Mouse (Mus musculus) cerebellum, adult 11-12 months (tissue): Measurements from ENCODE around the gene Krtap4-13.
"Not testable (repeated sequence)": the region's sequence is repeated elsewhere in the genome, so short reads cannot be mapped to it uniquely, and the experiment has no call there.

Experiments
- DNase-seq: peaks from one replicate; pipeline ENCODE4 v3.0.0; 2022

The Krtap4-13 gene

DNA sequence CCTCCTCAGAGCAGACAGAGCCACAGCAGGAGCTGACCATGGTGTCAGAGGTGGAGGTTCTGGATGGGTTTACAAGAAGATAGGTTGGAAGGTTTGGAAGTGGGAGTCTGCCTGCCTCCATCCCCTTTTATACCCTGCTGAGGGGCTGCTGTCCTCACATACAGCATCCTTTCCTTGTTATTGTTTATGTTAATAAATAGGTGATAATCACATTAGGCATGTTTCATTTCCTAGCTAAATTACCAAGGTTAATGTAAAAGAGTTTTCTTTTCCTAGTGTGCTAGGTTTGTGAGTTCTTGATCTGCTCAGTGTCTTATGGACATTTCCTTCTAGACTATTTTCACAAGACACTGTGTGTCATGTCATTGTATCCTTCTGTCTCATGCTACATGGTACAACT lies at the start of gene Krtap4-13:
TSS of gene Krtap4-13 (minus strand) at position 101 of the 400 bp plus-strand sequence.
- DNase-seq = not testable (repeated sequence)

DNA sequence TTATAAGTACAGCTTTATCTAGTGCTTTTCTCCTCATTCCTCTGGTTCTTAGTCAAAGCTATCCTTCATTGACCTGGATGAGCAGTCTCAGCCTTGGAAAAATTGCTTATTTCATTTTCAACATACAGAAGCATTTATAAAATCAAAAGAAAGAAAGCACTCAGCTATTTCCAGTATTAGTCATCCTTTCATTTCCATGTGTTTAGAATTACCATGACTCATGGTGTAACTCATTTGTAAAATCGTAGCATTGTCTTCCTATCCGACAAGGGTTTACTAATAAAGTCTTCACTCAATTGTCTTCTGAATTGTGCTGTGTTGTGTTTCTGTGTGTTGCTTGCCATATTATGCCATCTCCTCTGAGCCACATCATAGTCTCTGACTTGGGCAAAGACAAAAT lies 49.1 kb upstream of the Krtap4-13 start:
- DNase-seq = no peak

DNA sequence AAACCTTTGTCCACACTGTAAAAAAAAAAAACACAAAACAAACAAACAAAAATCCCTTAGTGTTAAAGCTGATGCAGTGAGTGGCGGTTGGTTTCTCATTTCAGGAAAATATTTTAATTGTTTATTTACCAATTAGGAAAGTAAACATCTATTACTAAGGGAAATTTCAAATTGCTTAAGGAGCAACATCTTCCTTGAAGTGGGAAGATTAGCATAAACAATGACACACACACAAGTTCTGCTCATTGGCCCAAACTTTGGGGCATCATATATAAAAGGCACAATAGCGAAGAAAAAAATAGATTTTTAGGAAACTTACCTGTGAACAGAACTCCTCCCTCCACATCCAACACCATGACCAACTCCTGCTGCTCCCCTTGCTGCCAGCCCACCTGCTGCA lies 47.9 kb upstream of the Krtap4-13 start, which contains the start of gene Gm11568:
TSS of gene Gm11568 (plus strand) at position 301 of the 400 bp plus-strand sequence.
- no peak for DNase-seq

DNA sequence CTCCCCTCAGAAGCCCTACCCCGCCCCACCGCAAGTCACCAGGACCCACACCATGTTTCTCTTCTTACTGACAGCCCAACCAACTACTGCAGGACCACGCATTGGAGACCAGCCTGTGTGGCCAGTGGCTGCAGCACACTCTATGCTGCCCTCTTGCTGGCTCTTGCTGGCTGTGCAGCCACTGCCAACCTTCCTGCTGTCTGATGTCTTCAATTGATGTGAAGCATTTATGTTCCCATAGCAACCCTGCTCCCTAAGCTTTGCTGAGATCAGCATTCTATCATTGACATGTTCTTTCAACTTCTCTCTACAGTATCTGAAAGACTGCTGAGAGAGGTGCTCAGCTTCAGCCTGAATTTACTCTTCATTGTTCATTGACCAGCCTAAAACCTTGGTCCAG lies 44.4 kb upstream of the Krtap4-13 start:
- DNase-seq = no peak

DNA sequence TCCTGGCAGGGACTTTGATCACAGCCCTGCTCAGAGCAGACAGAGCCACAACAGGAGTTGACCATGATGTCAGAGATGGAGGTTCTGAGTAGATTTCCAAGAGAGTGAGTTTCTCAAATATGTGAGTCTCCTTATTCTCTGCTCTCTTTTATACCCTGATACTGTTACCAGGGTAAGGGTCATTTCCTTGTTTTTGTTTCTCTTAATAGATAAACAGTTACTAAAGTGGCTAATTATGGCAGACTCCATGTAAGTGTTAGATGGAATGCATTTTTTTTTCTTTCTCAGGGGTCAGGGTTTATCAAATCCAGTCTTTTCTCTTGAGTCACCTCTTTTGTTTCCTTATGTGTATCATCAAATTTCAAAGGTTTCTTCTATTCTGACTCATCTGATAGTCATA lies 41.8 kb upstream of the Krtap4-13 start, which contains the start of gene Krtap4-16:
TSS of gene Krtap4-16 (minus strand) at position 101 of the 400 bp plus-strand sequence.
- DNase-seq = no peak

DNA sequence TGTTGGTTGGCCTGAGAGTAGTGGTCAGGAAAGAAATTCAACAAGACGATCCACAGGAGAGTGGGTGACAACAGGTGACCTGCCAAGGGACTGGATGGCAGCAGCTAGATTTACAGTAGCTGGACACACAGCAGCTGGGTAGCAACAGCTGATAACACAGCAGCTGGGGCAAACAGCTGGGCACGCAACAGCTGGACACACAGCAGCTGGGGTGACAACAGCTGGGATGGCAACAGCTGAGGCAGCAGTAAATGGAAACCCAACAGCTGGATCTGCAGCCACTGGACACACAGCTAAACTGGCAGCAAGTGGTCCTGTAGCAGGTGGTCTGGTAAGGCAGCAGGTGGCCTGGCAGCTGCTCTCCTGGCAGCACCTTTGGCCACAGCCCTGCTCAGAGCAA lies 37.1 kb upstream of the Krtap4-13 start:
- DNase-seq = no peak

DNA sequence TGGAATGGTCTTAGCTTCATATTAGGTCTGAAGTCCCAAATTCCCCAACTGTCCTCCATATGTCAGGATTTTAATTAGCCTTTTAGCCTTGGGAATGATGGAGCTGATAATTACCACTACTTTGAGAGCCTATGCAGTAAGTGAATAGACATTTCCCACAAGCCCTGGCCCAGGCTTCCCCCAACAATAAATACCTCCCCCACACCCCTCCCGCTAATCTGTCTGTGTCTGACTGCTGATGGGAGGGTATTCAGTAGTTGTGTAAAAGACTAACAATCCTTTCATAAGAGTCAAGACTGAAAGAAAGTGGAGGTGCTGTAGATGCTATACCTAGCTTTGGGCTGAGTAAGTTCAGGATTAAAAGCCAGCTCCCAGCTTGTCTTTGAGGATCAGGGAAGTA lies 32.5 kb upstream of the Krtap4-13 start:
- no peak for DNase-seq

DNA sequence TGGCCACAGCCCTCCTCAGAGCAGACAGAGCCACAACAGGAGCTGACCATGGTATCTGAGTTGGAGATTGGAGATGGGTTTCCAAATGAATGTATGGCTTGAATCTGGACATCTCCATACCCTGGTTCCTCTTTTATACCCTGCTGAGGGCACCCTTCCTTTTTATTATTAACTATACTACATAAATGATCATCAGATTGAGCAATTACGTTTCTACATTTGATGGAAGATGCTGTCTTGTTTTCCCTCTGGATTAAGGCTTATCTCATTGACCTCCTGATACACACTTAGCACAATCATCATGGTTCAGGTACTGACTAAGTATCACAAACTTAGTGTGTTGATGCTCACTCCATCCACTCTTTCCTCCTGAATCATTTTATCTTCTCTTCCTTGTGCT lies 28.3 kb upstream of the Krtap4-13 start, which contains the start of gene 2300003K06Rik:
TSS of gene 2300003K06Rik (minus strand) at position 101 of the 400 bp plus-strand sequence.
- no peak for DNase-seq

DNA sequence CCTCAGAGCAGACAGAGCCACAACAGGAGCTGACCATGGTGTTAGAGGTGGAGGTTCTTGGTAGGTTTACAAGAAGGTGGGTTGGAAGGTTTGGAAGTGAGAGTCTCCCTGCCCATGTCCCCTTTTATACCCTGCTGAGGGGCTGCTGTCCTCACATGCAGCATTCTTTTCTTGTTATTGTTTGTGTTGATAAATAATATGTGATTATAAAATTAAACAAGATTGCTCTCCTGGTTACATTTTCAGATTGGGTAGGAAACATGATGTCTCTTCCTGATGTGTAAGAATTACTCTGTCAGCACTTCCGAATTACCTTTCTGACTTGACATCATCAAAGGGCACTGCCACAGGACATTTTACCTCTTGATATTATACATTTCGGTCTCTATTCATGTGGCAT lies 5.9 kb upstream of the Krtap4-13 start, which contains the start of gene Gm11564:
TSS of gene Gm11564 (minus strand) at position 101 of the 400 bp plus-strand sequence.
- not testable (repeated sequence) for DNase-seq

DNA sequence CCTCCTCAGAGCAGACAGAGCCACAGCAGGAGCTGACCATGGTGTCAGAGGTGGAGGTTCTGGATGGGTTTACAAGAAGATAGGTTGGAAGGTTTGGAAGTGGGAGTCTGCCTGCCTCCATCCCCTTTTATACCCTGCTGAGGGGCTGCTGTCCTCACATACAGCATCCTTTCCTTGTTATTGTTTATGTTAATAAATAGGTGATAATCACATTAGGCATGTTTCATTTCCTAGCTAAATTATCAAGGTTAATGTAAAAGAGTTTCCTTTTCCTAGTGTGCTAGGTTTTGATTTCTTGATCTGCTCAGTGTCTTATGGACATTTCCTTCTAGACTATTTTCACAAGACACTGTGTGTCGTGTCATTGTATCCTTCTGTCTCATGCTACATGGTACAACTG lies 5.3 kb downstream of the Krtap4-13 start, which contains the start of gene Gm11554:
TSS of gene Gm11554 (minus strand) at position 101 of the 400 bp plus-strand sequence.
- not testable (repeated sequence) for DNase-seq

DNA sequence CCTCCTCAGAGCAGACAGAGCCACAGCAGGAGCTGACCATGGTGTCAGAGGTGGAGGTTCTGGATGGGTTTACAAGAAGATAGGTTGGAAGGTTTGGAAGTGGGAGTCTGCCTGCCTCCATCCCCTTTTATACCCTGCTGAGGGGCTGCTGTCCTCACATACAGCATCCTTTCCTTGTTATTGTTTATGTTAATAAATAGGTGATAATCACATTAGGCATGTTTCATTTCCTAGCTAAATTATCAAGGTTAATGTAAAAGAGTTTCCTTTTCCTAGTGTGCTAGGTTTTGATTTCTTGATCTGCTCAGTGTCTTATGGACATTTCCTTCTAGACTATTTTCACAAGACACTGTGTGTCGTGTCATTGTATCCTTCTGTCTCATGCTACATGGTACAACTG lies 10.9 kb downstream of the Krtap4-13 start, which contains the start of gene Gm11569:
TSS of gene Gm11569 (minus strand) at position 101 of the 400 bp plus-strand sequence.
- DNase-seq = not testable (repeated sequence)

DNA sequence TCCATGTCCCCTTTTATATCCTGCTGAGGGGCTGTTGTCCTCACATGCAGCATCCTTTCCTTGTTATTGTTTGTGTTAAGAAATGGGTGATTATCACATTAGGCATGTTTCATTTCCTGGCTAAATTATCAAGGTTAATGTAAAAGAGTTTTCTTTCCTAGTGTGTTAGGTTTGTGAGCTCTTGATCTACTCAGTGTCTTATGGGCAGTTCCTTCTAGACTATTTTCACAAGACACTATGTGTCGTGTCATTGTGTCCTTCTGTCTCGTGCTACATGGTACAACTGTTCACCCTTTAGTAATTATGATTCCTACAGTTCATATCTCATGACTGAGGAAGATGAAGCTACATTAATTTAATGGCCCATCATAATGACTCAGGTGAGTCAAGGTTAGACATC lies 16.3 kb downstream of the Krtap4-13 start, which contains the start of gene Gm11596:
TSS of gene Gm11596 (minus strand) at position 101 of the 400 bp plus-strand sequence.
- no peak for DNase-seq

DNA sequence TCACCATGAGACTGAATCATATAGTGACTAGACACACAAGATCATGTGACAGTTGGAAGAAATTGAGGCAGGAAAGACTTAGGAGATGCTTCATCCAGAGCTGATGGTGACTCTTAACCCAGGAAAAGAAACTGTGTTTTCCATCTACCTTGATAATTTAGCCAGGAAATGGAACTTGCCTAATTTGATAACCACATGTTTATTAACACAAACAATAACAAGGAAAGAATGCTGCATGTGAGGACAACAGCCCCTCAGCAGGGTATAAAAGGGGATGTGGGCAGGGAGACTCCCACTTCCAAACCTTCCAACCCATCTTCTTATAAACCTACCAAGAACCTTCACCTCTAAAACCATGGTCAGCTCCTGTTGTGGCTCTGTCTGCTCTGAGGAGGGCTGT lies 24.8 kb downstream of the Krtap4-13 start, which contains the start of gene Krtap4-9:
TSS of gene Krtap4-9 (plus strand) at position 301 of the 400 bp plus-strand sequence.
- DNase-seq = not testable (repeated sequence)

DNA sequence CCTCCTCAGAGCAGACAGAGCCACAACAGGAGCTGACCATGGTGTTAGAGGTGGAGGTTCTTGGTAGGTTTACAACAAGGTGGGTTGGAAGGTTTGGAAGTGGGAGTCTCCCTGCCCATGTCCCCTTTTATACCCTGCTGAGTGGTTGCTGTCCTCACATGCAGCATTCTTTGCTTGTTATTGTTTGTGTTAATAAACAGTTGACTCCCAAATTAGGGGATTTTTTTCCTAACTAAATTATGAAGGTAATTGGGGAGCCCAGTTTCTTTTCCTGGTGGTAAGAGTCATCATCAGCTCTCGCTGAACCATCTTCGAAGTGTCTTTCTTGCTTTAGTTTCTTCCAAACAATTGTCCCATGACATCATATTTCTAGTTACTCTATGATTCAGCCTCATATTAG lies 29.1 kb downstream of the Krtap4-13 start, which contains the start of gene Krtap4-8:
TSS of gene Krtap4-8 (minus strand) at position 101 of the 400 bp plus-strand sequence.
- no peak for DNase-seq

DNA sequence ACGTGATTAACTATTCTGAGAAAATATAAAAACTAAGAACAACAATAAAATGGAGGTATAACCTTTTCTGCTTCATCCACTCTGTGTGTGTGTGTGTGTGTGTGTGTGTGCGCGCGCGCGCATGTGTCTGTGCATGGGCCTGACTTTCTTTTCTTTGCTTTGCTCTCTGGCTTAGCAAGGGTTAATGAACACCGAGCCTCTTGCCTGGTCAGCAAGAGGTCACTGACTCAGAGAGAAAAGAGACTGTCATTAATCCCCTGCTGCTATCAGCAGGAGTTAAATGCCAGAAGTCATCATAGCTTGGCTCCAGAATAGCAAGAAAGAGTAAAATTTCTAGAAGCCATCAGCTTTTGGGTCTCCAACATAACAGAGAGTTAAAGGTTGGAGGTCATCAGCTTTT lies 31.3 kb downstream of the Krtap4-13 start:
- DNase-seq = no peak

DNA sequence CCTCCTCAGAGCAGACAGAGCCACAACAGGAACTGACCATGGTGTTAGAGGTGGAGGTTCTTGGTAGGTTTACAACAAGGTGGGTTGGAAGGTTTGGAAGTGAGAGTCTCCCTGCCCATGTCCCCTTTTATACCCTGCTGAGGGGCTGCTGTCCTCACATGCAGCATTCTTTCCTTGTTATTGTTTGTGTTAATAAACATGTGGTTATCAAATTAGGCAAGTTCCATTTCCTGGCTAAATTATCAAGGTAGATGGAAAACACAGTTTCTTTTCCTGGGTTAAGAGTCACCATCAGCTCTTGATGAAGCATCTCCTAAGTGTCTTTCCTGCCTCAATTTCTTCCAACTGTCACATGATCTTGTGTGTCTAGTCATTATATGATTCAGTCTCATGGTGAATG lies 36.9 kb downstream of the Krtap4-13 start, which contains the start of gene Gm11595:
TSS of gene Gm11595 (minus strand) at position 101 of the 400 bp plus-strand sequence.
- not testable (repeated sequence) for DNase-seq

DNA sequence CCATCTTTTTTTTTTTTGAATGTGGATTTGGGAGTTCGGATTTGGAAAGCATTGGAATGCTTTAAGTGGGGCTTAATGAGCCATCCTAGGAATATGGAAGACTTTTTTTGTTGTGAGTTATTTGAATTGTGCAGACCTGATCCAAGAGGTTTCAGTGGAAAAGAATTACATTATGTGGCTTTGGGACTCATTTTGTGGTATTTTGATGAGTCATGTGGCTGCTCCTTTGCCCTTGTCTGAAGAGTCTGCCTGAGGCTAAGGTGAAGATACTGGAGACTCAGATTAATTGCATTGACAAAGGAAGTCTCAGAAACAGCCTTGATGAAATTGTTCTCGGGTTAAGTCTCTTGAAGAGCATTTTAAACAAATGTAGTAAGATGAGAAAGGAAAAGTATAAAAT lies 41.3 kb downstream of the Krtap4-13 start:
- no peak for DNase-seq
